In the genomic region with DNA sequence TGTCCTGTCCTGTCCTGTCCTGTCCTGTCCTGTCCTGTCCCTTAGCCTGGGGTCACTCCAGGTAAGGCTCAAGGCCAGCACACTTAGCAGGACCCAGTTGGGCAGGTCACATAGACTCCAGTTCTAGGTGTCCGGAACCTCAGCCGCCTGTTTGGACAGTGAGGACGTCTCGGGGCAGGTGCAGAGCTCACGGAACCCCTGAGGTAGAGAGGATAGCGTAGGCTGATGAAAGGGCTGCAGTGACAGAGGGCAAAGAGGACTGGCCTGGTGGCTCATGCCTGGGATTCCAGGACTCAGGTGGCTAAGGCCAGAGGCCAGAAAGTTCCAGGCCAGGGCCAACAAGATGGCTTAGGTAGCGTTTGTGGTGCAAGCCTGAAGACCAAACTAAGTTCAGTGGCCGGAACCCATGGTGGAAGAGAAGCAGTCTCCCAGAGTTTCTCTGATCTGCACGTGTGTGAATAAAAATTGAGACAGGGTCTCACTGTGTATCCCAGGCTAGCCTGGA, we compare ENCODE assay signal across 13 mouse cellular contexts. TPM values are rescaled to one million over a fixed set of nuclear protein-coding genes. Genes with fewer than 3 reads are reported as not detected.
DNase-seq lines count a peak whose midpoint lies in the region; ATAC-seq and TF ChIP-seq lines count a peak whose summit lies in the region.
"Had no signal": no experiment of that assay in that cellular context is flagged by ENCODE, and none has a peak within 500 bp of the region (broad histone marks: within the 10 kb centered on the region; RNA-seq: fewer than 3 reads in every experiment).

No protein-coding gene starts in this region.

- WGBS in heart, embryonic 15.5 days = 78% methylated on average over 9 of the region's 9 CpGs
- WGBS in bone marrow, adult 2 months = 83% methylated on average over 9 of the region's 9 CpGs
- 86% methylated on average over 9 of the region's 9 CpGs for WGBS in liver, embryonic 14.5 days (ENCODE audit: insufficient replicate concordance)

- dilution Hi-C loops in CH12.LX (cut with MboI; ENCODE audit: extremely low pct_ligation_motif_present, extremely low pct_unique_long_range_greater_than_20kb, low sequenced_read_pairs) = no loop called here

- no peaks in the 10 kb centered on the region for H3K27me3 ChIP-seq in heart, embryonic 15.5 days
- no peaks in the 10 kb centered on the region for H3K27me3 ChIP-seq in CH12.LX (replicated peaks)
- H3K27me3 ChIP-seq in liver, embryonic 14.5 days (ENCODE audit: control insufficient read depth, insufficient read depth, low read length) = no peaks in the 10 kb centered on the region
- H3K27me3 ChIP-seq: limb, embryonic 12.5 days had no signal

- no peak for TF ChIP-seq POLR2A in CH12.LX (IDR thresholded peaks at IDR 0.05; ENCODE audit: low read depth, low read length)
- TF ChIP-seq POLR2A in bone marrow, adult 2 months (IDR thresholded peaks at IDR 0.05; ENCODE audit: borderline replicate concordance, control insufficient read depth, low read depth, low read length) = no peak

- no peaks in the 10 kb centered on the region for H3K79me2 ChIP-seq in CH12.LX (replicated peaks; ENCODE audit: control insufficient read depth, extremely low read depth, insufficient read depth, poor library complexity, severe bottlenecking)

- no peak overlapping the region for H3K4me3 ChIP-seq in heart, embryonic 15.5 days
- no peak overlapping the region for H3K4me3 ChIP-seq in CH12.LX (replicated peaks in 1 of 3; ENCODE audit: low read depth in 2 of 3, low read length in 2 of 3, poor library complexity in 1 of 3)
- peak overlapping the region; percentile 2 for H3K4me3 ChIP-seq in bone marrow, adult 2 months (replicated peaks; ENCODE audit: control insufficient read depth, low read depth, low read length)
- no peak overlapping the region for H3K4me3 ChIP-seq in liver, embryonic 14.5 days (ENCODE audit: insufficient read depth in 1 of 2, low read depth in 2 of 2, low read length in 2 of 2)
- H3K4me3 ChIP-seq: limb, embryonic 12.5 days had no signal

- intact Hi-C loops in heart, postnatal 36 days (cut with DNase I) = loop anchor here (5.0 kb wide), 1 partner anchor 109 kb away; no protein-coding TSS in a partner anchor

- in situ Hi-C loops in CH12.LX (cut with MboI; ENCODE audit: low pct_ligation_motif_present, low pct_unique_long_range_greater_than_20kb, low sequenced_read_pairs) = loop anchor here (5.0 to 25.0 kb wide), 2 partner anchors 44 to 356 kb away; partner anchors contain the start of gene Zfp853

- H3K9me3 ChIP-seq in heart, embryonic 15.5 days (replicated peaks) = no peaks in the 10 kb centered on the region
- no peaks in the 10 kb centered on the region for H3K9me3 ChIP-seq in CH12.LX (replicated peaks; ENCODE audit: low read length)
- no peaks in the 10 kb centered on the region for H3K9me3 ChIP-seq in liver, embryonic 14.5 days (ENCODE audit: control insufficient read depth, low read length)
- H3K9me3 ChIP-seq: limb, embryonic 12.5 days had no signal

- no peak for ATAC-seq in heart, embryonic 15.5 days (replicated peaks; ENCODE audit: insufficient number of reproducible peaks, insufficient read depth, low FRiP score, low read depth)
- no peak for ATAC-seq in liver, embryonic 14.5 days (ENCODE audit: insufficient read depth)
- ATAC-seq in activated CD4-positive, CD25-positive, alpha-beta regulatory T cell, adult 4 months = no peak

- H3K9ac ChIP-seq in heart, embryonic 15.5 days = no peak overlapping the region
- H3K9ac ChIP-seq in CH12.LX (ENCODE audit: insufficient read depth, low read depth) = no peak overlapping the region
- H3K9ac ChIP-seq in liver, embryonic 14.5 days (replicated peaks) = 0 out of 2 replicates have a peak overlapping the region, but pooled peaks have one; percentile 60

- TF ChIP-seq CTCF in CH12.LX (conservative IDR thresholded peaks at IDR 0.05 in 1 of 2, IDR thresholded peaks at IDR 0.05 in 1 of 2; ENCODE audit: low read depth in 2 of 2, low read length in 2 of 2) = no peak
- TF ChIP-seq CTCF in bone marrow, adult 2 months (IDR thresholded peaks at IDR 0.05; ENCODE audit: control insufficient read depth, insufficient read depth, low read length) = no peak
- no peak for TF ChIP-seq CTCF in liver, embryonic 14.5 days (IDR thresholded peaks at IDR 0.05; ENCODE audit: low read depth)

- TF ChIP-seq EP300 in CH12.LX (IDR thresholded peaks at IDR 0.05; ENCODE audit: low read length) = no peak
- no peak for TF ChIP-seq EP300 in liver, embryonic 14.5 days (IDR thresholded peaks at IDR 0.05; ENCODE audit: low read depth)

- no peaks in the 10 kb centered on the region for H3K36me3 ChIP-seq in heart, embryonic 15.5 days
- no peaks in the 10 kb centered on the region for H3K36me3 ChIP-seq in CH12.LX (replicated peaks in 1 of 2; ENCODE audit: control insufficient read depth in 1 of 2, insufficient read depth in 1 of 2, low read length in 1 of 2)
- H3K36me3 ChIP-seq in liver, embryonic 14.5 days (replicated peaks; ENCODE audit: control insufficient read depth, insufficient read depth, low read depth) = no peaks in the 10 kb centered on the region
- H3K36me3 ChIP-seq: limb, embryonic 12.5 days had no signal

- H3K4me2 ChIP-seq in heart, embryonic 15.5 days = no peak overlapping the region
- 0 out of 2 replicates have a peak overlapping the region, but pooled peaks have one; percentile 86 for H3K4me2 ChIP-seq in CH12.LX (ENCODE audit: insufficient read depth, low read depth, poor library complexity, severe bottlenecking)
- H3K4me2 ChIP-seq in liver, embryonic 14.5 days (ENCODE audit: low read depth) = peak overlapping the region; percentile 47

- H3K4me1 ChIP-seq in heart, embryonic 15.5 days (replicated peaks) = peaks cover 55% of the 10 kb centered on the region
- peaks cover 14 to 54% of the 10 kb centered on the region in 2 experiments for H3K4me1 ChIP-seq in CH12.LX (ENCODE audit: control insufficient read depth in 1 of 2, insufficient read depth in 2 of 2)
- H3K4me1 ChIP-seq in bone marrow, adult 2 months (ENCODE audit: control insufficient read depth, insufficient read depth, low read length) = peaks cover 7% of the 10 kb centered on the region
- peaks cover 25 to 43% of the 10 kb centered on the region in 2 experiments for H3K4me1 ChIP-seq in liver, embryonic 14.5 days (replicated peaks; ENCODE audit: control insufficient read depth in 2 of 2, insufficient read depth in 2 of 2, low read length in 1 of 2)

- H3K27ac ChIP-seq in heart, embryonic 15.5 days = peak overlapping the region; percentile 68; the same call in 1 of the 2 replicates
- no peak overlapping the region for H3K27ac ChIP-seq in CH12.LX (ENCODE audit: insufficient read depth, low read depth)
- peak overlapping the region; percentile 5 for H3K27ac ChIP-seq in bone marrow, adult 2 months (ENCODE audit: control insufficient read depth, insufficient read depth, low read depth, low read length, poor library complexity)
- peak overlapping the region; percentile 69; the same call in 1 of the 2 replicates for H3K27ac ChIP-seq in liver, embryonic 14.5 days

- TF ChIP-seq RAD21 in CH12.LX (IDR thresholded peaks at IDR 0.05; ENCODE audit: low read depth, low read length) = no peak

- DNase-seq in heart, postnatal 36 days = no peak
- DNase-seq in CH12.LX (ENCODE audit: extremely low read depth) = no peak
- no peak for DNase-seq in liver, embryonic 14.5 days (ENCODE audit: low read depth in 3 of 3, low spot score in 3 of 3)
- no peak for DNase-seq in adrenal gland, adult 8-10 months
- DNase-seq: cerebellum, adult 9-10 months; embryo, embryonic 11 days; kidney, postnatal 14 days; right cerebral cortex, postnatal 25 days had no signal

TF ChIP-seq in CH12.LX, 34 proteins besides CTCF, POLR2A, EP300 and RAD21 (continues in another document):
- TF ChIP-seq SIN3A (IDR thresholded peaks at IDR 0.05; ENCODE audit: low read length) = no peak
- TF ChIP-seq UBTF (IDR thresholded peaks at IDR 0.05; ENCODE audit: low read depth, low read length) = no peak

RNA-seq across cellular contexts. Expression of gene Actb, which starts 24.7 kb away (rescaled TPM):
- polyA plus RNA-seq in heart, embryonic 15.5 days (2015; fragmentation: Nextera tagmentation; extraction: Ambion mirVana) = 5,943 and 6,493 TPM in 2 replicates
- total RNA-seq in heart, postnatal 36 days (2021) = 100 to 1,000 TPM; 707 to 812 TPM
- total RNA-seq in CH12.LX (2012; rRNA removed) (4,756 and 5,246 TPM in 2 replicates), CH12.LX (2014; rRNA removed) (3,882 and 4,152 TPM in 2 replicates)
- polyA plus RNA-seq in CH12.LX (2012; ENCODE audit: insufficient read length, low read depth) = 3,023 and 5,048 TPM in 2 replicates
- polyA plus RNA-seq in bone marrow, adult 2 months (2011; ENCODE audit: insufficient read depth, insufficient read length, low replicate concordance, missing spikeins) = 3,846 and 7,097 TPM in 2 replicates
- 776 and 920 TPM in 2 replicates for polyA plus RNA-seq in liver, embryonic 14.5 days (2012; rRNA removed)
- polyA plus RNA-seq in liver, embryonic 14.5 days (2014; fragmentation: Nextera tagmentation; extraction: Ambion mirVana) = 7,259 and 7,802 TPM in 2 replicates
- polyA plus RNA-seq in activated CD4-positive, CD25-positive, alpha-beta regulatory T cell, adult 4 months (2017; shearing (Covaris generic)) = over 10,000 TPM; 26,186 to 54,151 TPM
- total RNA-seq in adrenal gland, adult 8-10 months (2022) = 1,000 to 10,000 TPM; 3,015 to 3,481 (median 3,228) TPM

RNA-seq across cellular contexts. Expression of gene Fscn1, which starts 28.9 kb away (rescaled TPM):
- polyA plus RNA-seq in heart, embryonic 15.5 days (2015; fragmentation: Nextera tagmentation; extraction: Ambion mirVana) = 108 and 137 TPM in 2 replicates
- total RNA-seq in heart, postnatal 36 days (2021) = 10 to 100 TPM; 26.5 to 37.6 TPM
- total RNA-seq in CH12.LX (2012; rRNA removed) = 51.7 and 65.3 TPM in 2 replicates
- 18.2 and 19.7 TPM in 2 replicates for total RNA-seq in CH12.LX (2014; rRNA removed)
- polyA plus RNA-seq in CH12.LX (2012; ENCODE audit: insufficient read length, low read depth) = 70.4 and 75.7 TPM in 2 replicates
- 6.4 and 15.2 TPM in 2 replicates for polyA plus RNA-seq in bone marrow, adult 2 months (2011; ENCODE audit: insufficient read depth, insufficient read length, low replicate concordance, missing spikeins)
- 21.1 and 25.3 TPM in 2 replicates for polyA plus RNA-seq in liver, embryonic 14.5 days (2012; rRNA removed)
- 19.3 and 21.4 TPM in 2 replicates for polyA plus RNA-seq in liver, embryonic 14.5 days (2014; fragmentation: Nextera tagmentation; extraction: Ambion mirVana)
- polyA plus RNA-seq in activated CD4-positive, CD25-positive, alpha-beta regulatory T cell, adult 4 months (2017; shearing (Covaris generic)) = under 1 TPM; 0.26 to 0.42 TPM
- 10 to 100 TPM; 22.0 to 33.6 (median 31.7) TPM for total RNA-seq in adrenal gland, adult 8-10 months (2022)
- total RNA-seq: monocyte, adult 5-6 weeks had no signal

RNA-seq across cellular contexts. Expression of gene Fbxl18, which starts 36.1 kb away (rescaled TPM):
- polyA plus RNA-seq in heart, embryonic 15.5 days (2015; fragmentation: Nextera tagmentation; extraction: Ambion mirVana) = 7.7 and 9.9 TPM in 2 replicates
- total RNA-seq in heart, postnatal 36 days (2021) = 1 to 10 TPM; 5.3 to 6.5 TPM
- 5.0 and 6.4 TPM in 2 replicates for total RNA-seq in CH12.LX (2012; rRNA removed)
- total RNA-seq in CH12.LX (2014; rRNA removed) = 2.3 and 3.7 TPM in 2 replicates
- 5.0 and 5.5 TPM in 2 replicates for polyA plus RNA-seq in CH12.LX (2012; ENCODE audit: insufficient read length, low read depth)
- polyA plus RNA-seq in bone marrow, adult 2 months (2011; ENCODE audit: insufficient read depth, insufficient read length, low replicate concordance, missing spikeins) = 4.6 and 10.8 TPM in 2 replicates
- 1.9 and 2.2 TPM in 2 replicates for polyA plus RNA-seq in liver, embryonic 14.5 days (2012; rRNA removed)
- polyA plus RNA-seq in liver, embryonic 14.5 days (2014; fragmentation: Nextera tagmentation; extraction: Ambion mirVana) = 1.6 and 2.0 TPM in 2 replicates
- 10 to 100 TPM in 1 of 2 experiments, 1 to 10 TPM in 1; 2.1 to 13.9 TPM for polyA plus RNA-seq in activated CD4-positive, CD25-positive, alpha-beta regulatory T cell, adult 4 months (2017; shearing (Covaris generic))
- total RNA-seq in adrenal gland, adult 8-10 months (2022) = 10 to 100 TPM; 14.0 to 18.5 (median 15.1) TPM
